Mouse (Mus musculus): ENCODE measurements at regions not wholly inside any gene's neighbourhood (a gene's known extent, or its start where the extent isn't known, plus 50 kb on each side); places are given as distances from the start of the nearest gene placed in this dataset.

GRCm38 (mm10) chr13:31681571-31681970 lies 56.0 kb downstream of the Foxf2 start:
- no peak overlapping the region for H3K4me3 ChIP-seq (ENCODE audit: insufficient read depth, low read depth, low read length)
- peaks cover 2% of the 10 kb centered on the region for H3K4me1 ChIP-seq (ENCODE audit: control insufficient read depth, insufficient read depth, insufficient read length, low read length)

GRCm38 (mm10) chr13:31683311-31683710 lies 57.7 kb downstream of the Foxf2 start:
- Histone ChIP-seq H3K4me3 (ENCODE audit: insufficient read depth, low read depth, low read length) (no peak overlapping the region), H3K4me1 (ENCODE audit: control insufficient read depth, insufficient read depth, insufficient read length, low read length) (no peaks in the 10 kb centered on the region), H3K27ac (replicated peaks; ENCODE audit: low read depth, low read length) (no peak overlapping the region)

More at GRCm38 (mm10) chr13:31681571-31681970, 56.0 kb downstream of the Foxf2 start:
- H3K27ac ChIP-seq (replicated peaks; ENCODE audit: low read depth, low read length): no peak overlapping the region

DNA sequence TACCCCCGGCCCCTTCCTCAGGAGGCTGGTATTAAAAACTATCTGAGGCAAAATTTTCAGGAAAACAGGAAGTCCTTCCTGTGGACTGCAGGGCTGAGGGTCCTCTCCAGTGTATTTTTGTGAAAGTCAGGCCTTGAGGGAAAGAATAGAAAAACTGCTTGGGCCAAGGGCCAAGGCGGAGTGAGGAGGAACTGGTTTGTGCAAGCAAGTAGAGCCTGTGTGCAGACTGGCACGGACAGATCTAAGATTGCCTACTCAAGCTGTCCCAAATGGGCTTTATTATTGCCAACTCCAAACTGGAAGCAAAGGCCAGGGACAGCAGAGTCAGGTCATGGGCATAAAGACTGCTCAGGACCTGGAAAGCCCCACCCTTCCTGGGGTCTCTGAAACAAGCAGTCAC lies 62.9 kb downstream of the Foxf2 start:
- Histone ChIP-seq H3K4me1 (ENCODE audit: control insufficient read depth, insufficient read depth, insufficient read length, low read length) (no peaks in the 10 kb centered on the region), H3K27ac (replicated peaks; ENCODE audit: low read depth, low read length) (0 out of 2 replicates have a peak overlapping the region, but pooled peaks have one; percentile 60), H3K4me3 (ENCODE audit: insufficient read depth, low read depth, low read length) (no peak overlapping the region)

DNA sequence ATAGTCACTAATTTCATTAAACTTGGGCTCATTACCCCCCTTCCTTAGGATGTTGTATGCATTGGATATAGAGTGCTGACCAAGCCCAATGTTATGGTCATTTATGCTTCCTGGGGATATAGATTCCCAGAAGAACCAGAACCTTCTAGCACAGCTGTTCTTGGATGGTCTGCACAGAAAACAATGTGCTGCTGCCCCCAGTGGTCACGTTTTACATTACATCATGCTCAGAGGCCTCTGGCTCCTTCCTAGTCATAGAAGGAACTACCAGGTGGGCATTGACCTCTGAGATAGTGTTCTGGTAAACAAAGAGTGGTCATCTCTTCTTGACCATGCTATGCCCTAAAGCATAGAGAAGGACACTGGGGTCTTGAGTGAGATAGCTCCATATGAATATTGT lies 63.7 kb downstream of the Foxf2 start:
- Histone ChIP-seq H3K27ac (replicated peaks; ENCODE audit: low read depth, low read length) (no peak overlapping the region), H3K4me1 (ENCODE audit: control insufficient read depth, insufficient read depth, insufficient read length, low read length) (no peaks in the 10 kb centered on the region), H3K4me3 (ENCODE audit: insufficient read depth, low read depth, low read length) (no peak overlapping the region)

- Histone ChIP-seq H3K4me3 (ENCODE audit: insufficient read depth, low read depth, low read length) (no peak overlapping the region), H3K4me1 (ENCODE audit: control insufficient read depth, insufficient read depth, insufficient read length, low read length) (no peaks in the 10 kb centered on the region), H3K27ac (replicated peaks; ENCODE audit: low read depth, low read length) (no peak overlapping the region)
Measured at GRCm38 (mm10) chr13:31695725-31696124, 70.1 kb downstream of the Foxf2 start.

GRCm38 (mm10) chr13:31704199-31704598 lies 78.6 kb downstream of the Foxf2 start:
- H3K4me3 ChIP-seq (ENCODE audit: insufficient read depth, low read depth, low read length): no peak overlapping the region
- H3K27ac ChIP-seq (replicated peaks; ENCODE audit: low read depth, low read length): no peak overlapping the region
- H3K4me1 ChIP-seq (ENCODE audit: control insufficient read depth, insufficient read depth, insufficient read length, low read length): no peaks in the 10 kb centered on the region

GRCm38 (mm10) chr13:31705406-31705805 lies 79.8 kb downstream of the Foxf2 start:
- Histone ChIP-seq H3K4me3 (ENCODE audit: insufficient read depth, low read depth, low read length) (no peak overlapping the region), H3K27ac (replicated peaks; ENCODE audit: low read depth, low read length) (no peak overlapping the region), H3K4me1 (ENCODE audit: control insufficient read depth, insufficient read depth, insufficient read length, low read length) (no peaks in the 10 kb centered on the region)

- H3K4me3 ChIP-seq (ENCODE audit: insufficient read depth, low read depth, low read length): no peak overlapping the region
- H3K4me1 ChIP-seq (ENCODE audit: control insufficient read depth, insufficient read depth, insufficient read length, low read length): no peaks in the 10 kb centered on the region
- no peak overlapping the region for H3K27ac ChIP-seq (replicated peaks; ENCODE audit: low read depth, low read length)
Measured at GRCm38 (mm10) chr13:31710681-31711080, 85.1 kb downstream of the Foxf2 start.

DNA sequence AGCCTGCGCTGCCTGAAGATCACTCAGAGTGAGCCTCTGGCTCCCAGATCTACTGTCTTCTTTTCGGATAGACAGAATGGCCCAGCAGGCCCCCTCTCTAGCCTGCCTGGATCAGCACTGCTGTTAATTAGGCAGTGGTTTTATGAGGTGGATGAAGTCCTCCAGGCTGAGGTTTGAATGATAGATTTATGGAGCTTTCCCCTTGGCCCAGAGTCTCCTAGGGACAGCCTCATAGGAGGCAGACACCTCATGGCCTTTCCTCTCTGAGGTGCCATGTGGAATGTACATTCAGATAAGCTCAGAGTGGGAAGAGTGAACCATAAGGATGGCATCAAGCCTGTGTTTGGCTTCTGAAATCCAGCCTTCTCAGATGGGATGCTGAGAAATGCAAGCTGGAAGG lies 90.1 kb downstream of the Foxf2 start:
- Histone ChIP-seq H3K4me3 (ENCODE audit: insufficient read depth, low read depth, low read length) (no peak overlapping the region), H3K4me1 (ENCODE audit: control insufficient read depth, insufficient read depth, insufficient read length, low read length) (no peaks in the 10 kb centered on the region), H3K27ac (replicated peaks; ENCODE audit: low read depth, low read length) (no peak overlapping the region)

DNA sequence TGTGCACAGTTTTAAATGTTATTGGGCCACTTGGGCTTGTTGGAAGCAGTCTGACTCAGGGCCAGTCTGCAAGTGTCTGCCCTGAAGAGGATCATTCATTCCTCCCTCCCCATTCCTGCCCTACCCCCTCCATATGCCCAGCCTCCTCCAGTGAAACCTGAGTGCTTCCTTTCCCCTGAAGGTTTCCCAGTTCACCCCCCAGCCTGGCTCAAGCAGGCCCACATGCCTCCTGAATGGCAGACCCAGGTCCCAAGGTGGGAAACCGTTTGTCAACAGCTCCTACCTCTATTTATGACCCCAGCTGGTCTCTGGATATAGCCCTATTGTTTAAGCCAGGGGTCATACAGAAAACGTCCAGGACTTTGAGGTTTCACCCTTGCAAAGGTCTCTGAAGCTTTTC lies 89.7 kb upstream of the Foxc1 start:
- no peak overlapping the region for H3K27ac ChIP-seq (replicated peaks; ENCODE audit: low read depth, low read length)
- no peaks in the 10 kb centered on the region for H3K4me1 ChIP-seq (ENCODE audit: control insufficient read depth, insufficient read depth, insufficient read length, low read length)
- no peak overlapping the region for H3K4me3 ChIP-seq (ENCODE audit: insufficient read depth, low read depth, low read length)

- Histone ChIP-seq H3K4me1 (ENCODE audit: control insufficient read depth, insufficient read depth, insufficient read length, low read length) (no peaks in the 10 kb centered on the region), H3K27ac (replicated peaks; ENCODE audit: low read depth, low read length) (no peak overlapping the region)
Measured at GRCm38 (mm10) chr13:31720731-31721130, 85.7 kb upstream of the Foxc1 start.

GRCm38 (mm10) chr13:31728862-31729261 lies 77.6 kb upstream of the Foxc1 start:
- Histone ChIP-seq H3K27ac (replicated peaks; ENCODE audit: low read depth, low read length) (no peak overlapping the region), H3K4me1 (ENCODE audit: control insufficient read depth, insufficient read depth, insufficient read length, low read length) (no peaks in the 10 kb centered on the region), H3K4me3 (ENCODE audit: insufficient read depth, low read depth, low read length) (no peak overlapping the region)

More at GRCm38 (mm10) chr13:31720731-31721130, 85.7 kb upstream of the Foxc1 start:
- H3K4me3 ChIP-seq (ENCODE audit: insufficient read depth, low read depth, low read length): no peak overlapping the region

GRCm38 (mm10) chr13:31746276-31746675 lies 60.2 kb upstream of the Foxc1 start:
- no peaks in the 10 kb centered on the region for H3K4me1 ChIP-seq (ENCODE audit: control insufficient read depth, insufficient read depth, insufficient read length, low read length)
- H3K4me3 ChIP-seq (ENCODE audit: insufficient read depth, low read depth, low read length): no peak overlapping the region
- H3K27ac ChIP-seq (replicated peaks; ENCODE audit: low read depth, low read length): no peak overlapping the region

All from brown adipose tissue, adult 24 weeks (tissue).